In the genomic region with DNA sequence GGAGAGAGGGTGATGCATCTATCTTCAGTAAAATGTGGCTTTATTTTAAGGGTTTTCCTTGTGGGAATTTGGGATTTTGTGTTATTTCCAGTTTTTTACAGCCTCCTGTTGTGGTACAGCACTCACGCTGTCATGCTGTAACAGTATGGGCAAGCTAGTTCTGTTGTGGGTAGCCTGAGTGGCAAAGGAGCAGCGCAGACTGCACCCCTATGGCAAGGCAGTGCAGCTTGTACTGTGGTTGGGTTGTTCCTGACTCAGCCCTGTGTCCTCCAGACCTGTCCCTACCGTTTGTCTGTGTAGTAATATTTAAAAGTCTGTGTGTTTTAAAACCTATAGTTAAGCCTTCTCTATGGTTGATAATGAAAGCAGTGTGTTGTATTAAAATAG, we compare ENCODE assay signal across 15 mouse cellular contexts.
DNase-seq lines count a peak whose midpoint lies in the region; ATAC-seq and TF ChIP-seq lines count a peak whose summit lies in the region.
"Had no signal": no experiment of that assay in that cellular context is flagged by ENCODE, and none has a peak within 500 bp of the region (broad histone marks: within the 10 kb centered on the region; RNA-seq: fewer than 3 reads in every experiment).

No protein-coding gene starts in this region.

- no peaks in the 10 kb centered on the region for H3K9me3 ChIP-seq in forebrain, postnatal 0 days (ENCODE audit: low read length)
- no peaks in the 10 kb centered on the region for H3K9me3 ChIP-seq in midbrain, embryonic 11.5 days (ENCODE audit: control insufficient read depth, low read length)
- H3K9me3 ChIP-seq in neural tube, embryonic 15.5 days (replicated peaks), result no peaks in the 10 kb centered on the region
- H3K9me3 ChIP-seq: G1E; lung, embryonic 15.5 days had no signal

- H3K4me3 ChIP-seq in left cerebral cortex, adult 2 months, result no peak overlapping the region
- H3K4me3 ChIP-seq in forebrain, postnatal 0 days (ENCODE audit: low read depth, low read length), result no peak overlapping the region
- no peak overlapping the region for H3K4me3 ChIP-seq in midbrain, embryonic 11.5 days (ENCODE audit: low read depth, low read length)
- H3K4me3 ChIP-seq in neural tube, embryonic 15.5 days (replicated peaks), result no peak overlapping the region
- H3K4me3 ChIP-seq: heart, adult 2 months; lung, embryonic 15.5 days had no signal

- peak overlapping the region; percentile 24; the same call in 1 of the 2 replicates for H3K4me2 ChIP-seq in forebrain, postnatal 0 days (ENCODE audit: low read depth)
- peak overlapping the region; percentile 28; the same call in 1 of the 2 replicates for H3K4me2 ChIP-seq in midbrain, embryonic 11.5 days
- peak overlapping the region; percentile 15; the same call in 1 of the 2 replicates for H3K4me2 ChIP-seq in neural tube, embryonic 15.5 days
- H3K4me2 ChIP-seq: lung, embryonic 15.5 days had no signal

- H3K4me1 ChIP-seq in forebrain, postnatal 0 days (ENCODE audit: insufficient read depth), result no peaks in the 10 kb centered on the region
- H3K4me1 ChIP-seq in midbrain, embryonic 11.5 days (ENCODE audit: control insufficient read depth, insufficient read depth, low read length), result peaks cover 15% of the 10 kb centered on the region
- H3K4me1 ChIP-seq in neural tube, embryonic 15.5 days, result peaks cover 4% of the 10 kb centered on the region
- H3K4me1 ChIP-seq: lung, embryonic 15.5 days had no signal

- peak overlapping the region; percentile 14; the same call in 1 of the 2 replicates for H3K9ac ChIP-seq in forebrain, postnatal 0 days
- no peak overlapping the region for H3K9ac ChIP-seq in midbrain, embryonic 11.5 days (ENCODE audit: low read length)
- no peak overlapping the region for H3K9ac ChIP-seq in neural tube, embryonic 15.5 days (replicated peaks)
- H3K9ac ChIP-seq: lung, embryonic 15.5 days had no signal

- intact Hi-C loops in left cerebral cortex, adult 2 months (cut with DNase I), result no loop called here

- ATAC-seq in forebrain, postnatal 0 days, result peak; percentile 88
- peak; percentile 89 for ATAC-seq in midbrain, embryonic 11.5 days (ENCODE audit: low FRiP score)
- peak; percentile 88 for ATAC-seq in neural tube, embryonic 15.5 days (ENCODE audit: low FRiP score)
- no peak for ATAC-seq in CD4-positive, CD25-positive, alpha-beta regulatory T cell, adult 4 months

- H3K36me3 ChIP-seq in forebrain, postnatal 0 days (ENCODE audit: insufficient read depth), result peaks cover 3% of the 10 kb centered on the region; the same call in 1 of the 2 replicates
- H3K36me3 ChIP-seq in midbrain, embryonic 11.5 days (ENCODE audit: control insufficient read depth, insufficient read depth, low read length), result peaks cover 2% of the 10 kb centered on the region; the same call in 1 of the 2 replicates
- peaks cover 17% of the 10 kb centered on the region; the same call in 1 of the 2 replicates for H3K36me3 ChIP-seq in neural tube, embryonic 15.5 days

- WGBS in forebrain, postnatal 0 days, result 14% methylated on average over 3 of the region's 3 CpGs
- 16% methylated on average over 3 of the region's 3 CpGs for WGBS in midbrain, embryonic 11.5 days
- 40% methylated on average over 3 of the region's 3 CpGs for WGBS in neural tube, embryonic 15.5 days

- DNase-seq in left cerebral cortex, adult 2 months (ENCODE audit: extremely low spot score in 1 of 2, low spot score in 2 of 2), result no peak
- DNase-seq in left cerebral cortex, adult 8-10 months (ENCODE audit: low spot score in 2 of 2), result no peak
- DNase-seq in forebrain, postnatal 0 days, result no peak
- DNase-seq in midbrain, embryonic 11.5 days (ENCODE audit: low spot score, missing footprints), result peak; percentile 88
- no peak for DNase-seq in cerebellum, postnatal 14 days
- no peak for DNase-seq in heart, adult 18-20 months
- DNase-seq: adrenal gland, postnatal 25 days; heart, adult 2 months; heart, postnatal 14 days; kidney, adult 18-20 months; liver had no signal

- TF ChIP-seq CTCF in left cerebral cortex, adult 2 months (IDR thresholded peaks at IDR 0.05), result no peak
- TF ChIP-seq CTCF in forebrain, postnatal 0 days (IDR thresholded peaks at IDR 0.05; ENCODE audit: low read depth), result no peak

- H3K27ac ChIP-seq in left cerebral cortex, adult 2 months, result 0 out of 2 replicates have a peak overlapping the region, but pooled peaks have one; percentile 16
- peak overlapping the region; percentile 68 for H3K27ac ChIP-seq in forebrain, postnatal 0 days (ENCODE audit: low read depth, low read length)
- H3K27ac ChIP-seq in midbrain, embryonic 11.5 days (ENCODE audit: low read depth, low read length), result peak overlapping the region; percentile 62
- peak overlapping the region; percentile 77 for H3K27ac ChIP-seq in neural tube, embryonic 15.5 days (replicated peaks)
- H3K27ac ChIP-seq: heart, adult 2 months; lung, embryonic 15.5 days had no signal

- H3K27me3 ChIP-seq in forebrain, postnatal 0 days (ENCODE audit: insufficient read depth, low read length), result no peaks in the 10 kb centered on the region
- no peaks in the 10 kb centered on the region for H3K27me3 ChIP-seq in midbrain, embryonic 11.5 days (ENCODE audit: control insufficient read depth, insufficient read depth, low read length)
- H3K27me3 ChIP-seq in neural tube, embryonic 15.5 days (replicated peaks), result no peaks in the 10 kb centered on the region
- H3K27me3 ChIP-seq: lung, embryonic 15.5 days had no signal

Comparison
In these comparisons a context has a peak if more than half of its experiments do, and no peak if none do; other contexts are left out.
1. H3K27ac ChIP-seq: peak in every context shown above with its lines; median percentile 77 in neural tube, embryonic 15.5 days; 68 in forebrain, postnatal 0 days; 62 in midbrain, embryonic 11.5 days; 16 in left cerebral cortex, adult 2 months.